Mouse (Mus musculus): Measurements from ENCODE around the gene Omp. TPM values are rescaled to one million over a fixed set of nuclear protein-coding genes. Genes with fewer than 3 reads are reported as not detected.
"Not testable (repeated sequence)": the region's sequence is repeated elsewhere in the genome, so short reads cannot be mapped to it uniquely, and the experiment has no call there.

Omp gene
- polyA plus RNA-seq (2016; fragmentation: Nextera tagmentation; extraction: Ambion mirVana): 0.89 TPM in 2 replicates

- Histone ChIP-seq H3K27ac (no peak within 1 kb of the TSS), H3K4me2 (no peak within 1 kb of the TSS), H3K36me3 (peaks cover 74% of the 10 kb centered on the region), H3K9me3 (replicated peaks) (no peaks in the 10 kb centered on the region), H3K9ac (no peak within 1 kb of the TSS), H3K4me3 (no peak within 1 kb of the TSS), H3K27me3 (replicated peaks) (no peaks in the 10 kb centered on the region), H3K4me1 (peaks cover 65% of the 10 kb centered on the region)
- WGBS (ENCODE audit: insufficient replicate concordance): 84% methylated on average over 5 of the region's 5 CpGs
- no peak for ATAC-seq
Observed at GRCm38 (mm10) chr7:98145402-98145801, at the start of gene Omp. Omp (minus strand) TSS chr7:98145502.

- ATAC-seq: no peak
- H3K36me3 ChIP-seq: no peaks in the 10 kb centered on the region
- H3K9me3 ChIP-seq (replicated peaks): no peaks in the 10 kb centered on the region
- H3K27ac ChIP-seq: no peak overlapping the region
- H3K9ac ChIP-seq: no peak overlapping the region
- H3K4me1 ChIP-seq: peaks cover 30% of the 10 kb centered on the region
- peak overlapping the region; percentile 64 for H3K4me2 ChIP-seq
- H3K4me3 ChIP-seq: peak overlapping the region; percentile 38
- H3K27me3 ChIP-seq (replicated peaks): peaks cover 67% of the 10 kb centered on the region
- 2% methylated on average over 61 of the region's 61 CpGs for WGBS (ENCODE audit: insufficient replicate concordance)
Observed at GRCm38 (mm10) chr7:98194026-98194792, 48.9 kb upstream of the Omp start.

DNA sequence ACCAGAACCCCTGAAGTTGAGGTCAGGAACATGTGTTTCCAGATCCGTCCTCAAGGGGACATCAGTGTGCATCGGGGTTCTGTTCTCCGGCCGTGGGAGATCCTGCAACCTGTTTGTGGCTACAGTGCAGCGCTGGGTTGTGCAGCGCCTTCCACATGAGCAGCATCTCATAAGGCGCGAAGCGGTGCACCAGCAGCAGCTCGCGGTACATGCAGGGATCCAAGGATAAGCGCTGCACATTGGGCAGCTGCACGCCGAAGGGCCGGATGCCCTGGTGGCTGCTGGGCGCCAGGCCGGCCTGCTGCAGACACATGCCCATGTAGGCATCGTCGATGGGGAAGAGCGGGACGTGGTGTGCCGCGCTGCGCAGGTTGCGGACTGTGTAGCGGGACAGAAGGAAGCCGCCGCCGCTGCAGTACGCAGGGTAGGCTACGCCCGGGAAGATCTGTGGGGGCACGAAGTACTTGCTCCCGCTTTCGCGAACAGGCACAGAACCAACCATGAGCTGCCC, 48.3 kb upstream of the Omp start:
- Histone ChIP-seq H3K4me1 (peaks cover 35% of the 10 kb centered on the region), H3K36me3 (no peaks in the 10 kb centered on the region), H3K27ac (no peak overlapping the region), H3K4me2 (peak overlapping the region; percentile 64), H3K4me3 (peak overlapping the region; percentile 38), H3K9me3 (replicated peaks) (no peaks in the 10 kb centered on the region), H3K9ac (no peak overlapping the region), H3K27me3 (replicated peaks) (peaks cover 62% of the 10 kb centered on the region)
- peak; percentile 32; the same call in 1 of the 2 replicates for ATAC-seq
- WGBS (ENCODE audit: insufficient replicate concordance): 5% methylated on average over 36 of the region's 36 CpGs

DNA sequence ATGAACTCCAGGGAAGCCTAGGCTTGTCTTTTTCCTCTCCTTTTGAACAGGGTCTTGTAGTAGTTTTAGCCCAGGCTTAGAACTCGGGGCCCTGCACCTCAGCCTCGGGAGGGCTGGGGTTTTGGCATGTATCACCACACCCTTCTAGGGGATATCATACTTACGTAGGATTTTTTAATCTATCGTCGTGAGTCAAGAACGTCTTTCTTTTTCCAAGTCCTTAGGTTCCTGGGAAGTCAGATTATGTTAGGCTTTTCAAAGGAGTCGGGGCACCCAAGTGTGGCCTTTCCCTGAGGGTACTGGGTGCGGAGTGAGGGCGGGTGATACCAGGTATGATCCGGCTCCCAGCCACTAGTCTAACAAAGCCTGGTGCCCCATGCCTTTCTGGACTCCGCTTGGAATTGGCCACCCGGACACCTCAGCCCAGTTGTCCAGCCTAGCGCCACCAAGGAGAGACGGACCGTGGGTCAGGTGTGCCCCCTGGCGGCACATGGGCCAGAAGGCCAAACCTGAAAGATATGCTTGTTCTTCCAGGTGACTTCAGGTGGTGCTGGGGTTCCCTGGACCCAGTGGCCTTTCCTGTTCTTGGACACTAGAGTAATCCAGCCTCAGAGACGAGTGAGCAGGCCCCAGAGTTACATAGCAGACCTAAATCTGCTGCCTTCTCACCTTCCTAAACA, 46.4 kb upstream of the Omp start:
- WGBS (ENCODE audit: insufficient replicate concordance): 57% methylated on average over 17 of the region's 17 CpGs
- Histone ChIP-seq H3K4me1 (peaks cover 37% of the 10 kb centered on the region), H3K27me3 (replicated peaks) (peaks cover 55% of the 10 kb centered on the region), H3K9me3 (replicated peaks) (no peaks in the 10 kb centered on the region), H3K9ac (no peak overlapping the region), H3K36me3 (no peaks in the 10 kb centered on the region), H3K4me3 (no peak overlapping the region), H3K27ac (no peak overlapping the region), H3K4me2 (no peak overlapping the region)
- no peak; the same call in 1 of the 2 replicates for ATAC-seq

- no peak overlapping the region for H3K4me3 ChIP-seq
- no peak for ATAC-seq
- H3K27ac ChIP-seq: no peak overlapping the region
- no peak overlapping the region for H3K9ac ChIP-seq
- WGBS (ENCODE audit: insufficient replicate concordance): 56% methylated on average over 1 of the region's 1 CpGs
- peaks cover 39% of the 10 kb centered on the region for H3K4me1 ChIP-seq
- H3K4me2 ChIP-seq: no peak overlapping the region
- H3K36me3 ChIP-seq: no peaks in the 10 kb centered on the region
- no peaks in the 10 kb centered on the region for H3K9me3 ChIP-seq (replicated peaks)
- peaks cover 44% of the 10 kb centered on the region for H3K27me3 ChIP-seq (replicated peaks)
Observed at GRCm38 (mm10) chr7:98190578-98190977, 45.3 kb upstream of the Omp start.

DNA sequence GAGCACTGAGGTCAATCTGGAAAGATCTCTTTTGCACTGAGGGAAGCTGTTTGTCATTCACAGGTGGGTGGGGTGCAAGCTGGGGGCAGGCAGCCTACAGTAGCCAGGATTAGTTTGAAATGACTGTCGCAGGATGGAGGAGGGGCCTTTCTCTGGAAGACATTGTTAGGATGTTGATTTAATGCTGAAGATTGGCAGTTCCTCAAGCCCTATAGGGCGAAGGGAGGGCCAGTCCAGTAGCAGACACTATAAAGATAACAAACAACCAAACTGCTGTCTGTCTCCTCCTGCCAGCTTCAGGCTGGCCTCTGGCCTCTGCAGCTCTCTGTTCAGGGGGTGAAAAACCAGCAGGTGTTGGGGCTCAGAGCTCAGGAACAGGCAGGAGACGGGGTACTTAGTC, 44.4 kb upstream of the Omp start:
- peak overlapping the region; percentile 25; the same call in 1 of the 2 replicates for H3K4me2 ChIP-seq
- H3K4me3 ChIP-seq: no peak overlapping the region
- H3K27ac ChIP-seq: peak overlapping the region; percentile 64
- ATAC-seq: peak; percentile 65
- 27% methylated on average over 3 of the region's 3 CpGs for WGBS (ENCODE audit: insufficient replicate concordance)
- H3K36me3 ChIP-seq: no peaks in the 10 kb centered on the region
- peaks cover 44% of the 10 kb centered on the region for H3K4me1 ChIP-seq
- no peaks in the 10 kb centered on the region for H3K9me3 ChIP-seq (replicated peaks)
- peaks cover 35% of the 10 kb centered on the region for H3K27me3 ChIP-seq (replicated peaks)
- 0 out of 2 replicates have a peak overlapping the region, but pooled peaks have one; percentile 13 for H3K9ac ChIP-seq

- Histone ChIP-seq H3K9me3 (replicated peaks) (no peaks in the 10 kb centered on the region), H3K27me3 (replicated peaks) (peaks cover 25% of the 10 kb centered on the region), H3K4me1 (peaks cover 35% of the 10 kb centered on the region), H3K4me2 (no peak overlapping the region), H3K27ac (no peak overlapping the region), H3K9ac (no peak overlapping the region), H3K36me3 (no peaks in the 10 kb centered on the region), H3K4me3 (no peak overlapping the region)
- 73% methylated on average over 2 of the region's 2 CpGs for WGBS (ENCODE audit: insufficient replicate concordance)
- no peak for ATAC-seq
Observed at GRCm38 (mm10) chr7:98188680-98189079, 43.4 kb upstream of the Omp start.

DNA sequence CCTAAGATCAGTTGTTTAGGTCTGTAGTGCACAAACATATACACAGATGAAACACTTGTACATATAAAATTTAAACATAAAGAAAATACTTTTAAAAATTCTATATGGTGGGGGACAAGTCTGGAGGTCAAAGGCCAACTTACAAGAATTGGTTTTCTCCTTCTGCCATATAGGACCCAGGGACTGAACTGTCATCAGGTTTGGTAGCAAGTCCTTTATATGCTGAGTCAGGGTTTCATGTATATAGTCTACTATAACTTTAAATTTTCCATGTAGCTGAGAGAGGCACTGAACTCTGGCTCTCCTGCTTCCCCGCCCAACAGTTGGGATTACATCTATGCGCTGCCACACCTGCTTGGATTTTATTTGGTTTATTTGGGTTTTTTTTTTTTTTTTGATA, 42.9 kb upstream of the Omp start:
- H3K9me3 ChIP-seq (replicated peaks): no peaks in the 10 kb centered on the region
- H3K4me3 ChIP-seq: no peak overlapping the region
- no peak overlapping the region for H3K9ac ChIP-seq
- H3K27me3 ChIP-seq (replicated peaks): peaks cover 20% of the 10 kb centered on the region
- no peak for ATAC-seq
- H3K27ac ChIP-seq: no peak overlapping the region
- H3K4me1 ChIP-seq: peaks cover 31% of the 10 kb centered on the region
- WGBS (ENCODE audit: insufficient replicate concordance): 87% methylated on average over 2 of the region's 2 CpGs
- H3K36me3 ChIP-seq: no peaks in the 10 kb centered on the region
- H3K4me2 ChIP-seq: no peak overlapping the region

DNA sequence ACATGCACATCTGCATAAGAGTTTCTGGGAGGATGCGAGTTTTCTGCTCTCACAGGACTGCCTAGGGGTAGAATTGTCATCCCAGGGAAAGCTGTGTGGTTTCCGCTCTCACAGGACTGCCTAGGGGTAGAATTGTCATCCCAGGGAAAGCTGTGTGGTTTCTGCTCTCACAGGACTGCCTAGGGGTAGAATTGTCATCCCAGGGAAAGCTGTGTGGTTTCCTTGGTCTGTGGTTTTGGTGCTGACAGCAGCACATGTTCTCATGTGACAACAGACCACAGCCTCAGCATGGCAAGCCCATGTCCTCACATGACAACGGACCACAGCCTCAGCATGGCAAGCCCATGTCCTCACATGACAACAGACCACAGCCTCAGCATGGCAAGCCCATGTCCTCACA, 42.0 kb upstream of the Omp start:
- peaks cover 27% of the 10 kb centered on the region for H3K4me1 ChIP-seq
- H3K36me3 ChIP-seq; H3K4me3 ChIP-seq; H3K27ac ChIP-seq; H3K9ac ChIP-seq; H3K4me2 ChIP-seq; H3K9me3 ChIP-seq (replicated peaks); ATAC-seq: not testable (repeated sequence)
- peaks cover 11% of the 10 kb centered on the region for H3K27me3 ChIP-seq (replicated peaks)
- 58% methylated on average over 3 of the region's 3 CpGs for WGBS (ENCODE audit: insufficient replicate concordance)

- no peaks in the 10 kb centered on the region for H3K9me3 ChIP-seq (replicated peaks)
- ATAC-seq: no peak
- no peak overlapping the region for H3K4me3 ChIP-seq
- peaks cover 4% of the 10 kb centered on the region for H3K27me3 ChIP-seq (replicated peaks)
- 80% methylated on average over 8 of the region's 8 CpGs for WGBS (ENCODE audit: insufficient replicate concordance)
- H3K36me3 ChIP-seq: no peaks in the 10 kb centered on the region
- no peak overlapping the region for H3K9ac ChIP-seq
- peaks cover 27% of the 10 kb centered on the region for H3K4me1 ChIP-seq
- no peak overlapping the region for H3K4me2 ChIP-seq
- no peak overlapping the region for H3K27ac ChIP-seq
Observed at GRCm38 (mm10) chr7:98186637-98187036, 41.3 kb upstream of the Omp start.

DNA sequence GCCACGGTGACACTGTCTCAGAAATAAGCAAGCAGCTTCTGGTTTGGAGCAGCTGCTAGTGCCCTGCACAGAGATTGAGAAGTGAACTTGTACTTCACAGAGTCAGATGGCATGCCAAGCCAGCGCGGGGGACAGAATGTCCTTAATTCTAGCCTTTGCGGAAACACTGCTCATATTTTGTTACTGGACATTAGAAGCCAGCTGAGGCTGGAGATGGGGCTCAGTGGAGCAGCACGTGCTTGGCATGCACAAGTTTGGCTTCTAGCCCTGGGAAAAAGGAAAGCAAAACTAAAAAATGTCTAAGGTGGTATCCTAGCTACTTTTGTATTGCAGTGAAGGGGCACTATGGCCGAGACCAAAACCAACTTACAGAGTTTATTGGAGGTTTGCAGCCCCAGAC, 40.0 kb upstream of the Omp start:
- ATAC-seq: no peak
- no peak overlapping the region for H3K27ac ChIP-seq
- H3K9me3 ChIP-seq (replicated peaks): no peaks in the 10 kb centered on the region
- H3K4me1 ChIP-seq: peaks cover 29% of the 10 kb centered on the region
- H3K36me3 ChIP-seq: no peaks in the 10 kb centered on the region
- no peak overlapping the region for H3K9ac ChIP-seq
- no peak overlapping the region for H3K4me2 ChIP-seq
- no peaks in the 10 kb centered on the region for H3K27me3 ChIP-seq (replicated peaks)
- H3K4me3 ChIP-seq: no peak overlapping the region
- 79% methylated on average over 6 of the region's 6 CpGs for WGBS (ENCODE audit: insufficient replicate concordance)

- Histone ChIP-seq H3K4me2 (peak overlapping the region; percentile 89), H3K27me3 (replicated peaks) (no peaks in the 10 kb centered on the region), H3K4me1 (peaks cover 63% of the 10 kb centered on the region), H3K9ac (peak overlapping the region; percentile 87), H3K4me3 (peak overlapping the region; percentile 85), H3K9me3 (replicated peaks) (no peaks in the 10 kb centered on the region), H3K27ac (peak overlapping the region; percentile 98), H3K36me3 (no peaks in the 10 kb centered on the region)
- peak; percentile 15; the same call in 1 of the 2 replicates for ATAC-seq
- WGBS (ENCODE audit: insufficient replicate concordance): 75% methylated on average over 5 of the region's 5 CpGs
Observed at GRCm38 (mm10) chr7:98178560-98179231, 33.4 kb upstream of the Omp start.
